Mouse (Mus musculus): ENCODE measurements around the gene Scd4.

GRCm38 (mm10) chr19:44300520-44300919, 32.4 kb upstream of the Scd4 start:
- TF ChIP-seq POLR2A (IDR thresholded peaks at IDR 0.05; ENCODE audit: insufficient read depth, low read depth, low read length) (no peak), CTCF (IDR thresholded peaks at IDR 0.05) (no peak)

All from heart, adult 2 months (tissue).